Mouse (Mus musculus): ENCODE results near the gene Snrk. TPM values are rescaled to one million over a fixed set of nuclear protein-coding genes. Genes with fewer than 3 reads are reported as not detected.

The Snrk gene
- polyA plus RNA-seq (2014; fragmentation: Nextera tagmentation; extraction: Ambion mirVana) = 22.6 and 28.6 TPM in 2 replicates

- no peaks in the 10 kb centered on the region for H3K36me3 ChIP-seq (ENCODE audit: control insufficient read depth, insufficient read depth, low read length)
- no peaks in the 10 kb centered on the region for H3K9me3 ChIP-seq (ENCODE audit: control insufficient read depth, low read length)
- peak within 1 kb of the TSS; percentile 87 for H3K9ac ChIP-seq (ENCODE audit: low read length)
- H3K4me3 ChIP-seq (ENCODE audit: low read depth, low read length) = peak within 1 kb of the TSS; percentile 76
- peak within 1 kb of the TSS; percentile 52; the same call in 1 of the 2 replicates for H3K27ac ChIP-seq (replicated peaks; ENCODE audit: low read depth, low read length)
- no peaks in the 10 kb centered on the region; the same call in 1 of the 2 replicates for H3K4me1 ChIP-seq (ENCODE audit: control insufficient read depth, insufficient read depth, low read length)
- peak within 1 kb of the TSS; percentile 82 for H3K4me2 ChIP-seq (ENCODE audit: low read depth, severe bottlenecking)
- under 1% methylated on average over 55 of the region's 67 CpGs for WGBS
- H3K27me3 ChIP-seq (ENCODE audit: control insufficient read depth, insufficient read depth, low read length) = no peaks in the 10 kb centered on the region
- DNase-seq (ENCODE audit: low spot score) (peak; percentile 90), ATAC-seq (ENCODE audit: insufficient number of reproducible peaks, low FRiP score, low TSS enrichment, low read depth) (peak; percentile 96)
Observed at GRCm38 (mm10) chr9:122117112-122117616, at the start of gene Snrk. Gene Snrk, plus strand, starts transcription at chr9:122117266.

- 70% methylated on average over 2 of the region's 2 CpGs for WGBS
- Histone ChIP-seq H3K27me3 (ENCODE audit: control insufficient read depth, insufficient read depth, low read length) (no peaks in the 10 kb centered on the region), H3K4me3 (ENCODE audit: low read depth, low read length) (no peak overlapping the region), H3K9ac (ENCODE audit: low read length) (no peak overlapping the region), H3K27ac (replicated peaks; ENCODE audit: low read depth, low read length) (no peak overlapping the region), H3K4me2 (ENCODE audit: low read depth, severe bottlenecking) (no peak overlapping the region), H3K4me1 (ENCODE audit: control insufficient read depth, insufficient read depth, low read length) (no peaks in the 10 kb centered on the region), H3K9me3 (ENCODE audit: control insufficient read depth, low read length) (no peaks in the 10 kb centered on the region), H3K36me3 (ENCODE audit: control insufficient read depth, insufficient read depth, low read length) (no peaks in the 10 kb centered on the region)
- DNase-seq (ENCODE audit: low spot score) = no peak
- no peak for ATAC-seq (ENCODE audit: insufficient number of reproducible peaks, low FRiP score, low TSS enrichment, low read depth)
Observed at GRCm38 (mm10) chr9:122067654-122068053, 49.4 kb upstream of the Snrk start.

GRCm38 (mm10) chr9:122069560-122070174 is 47.4 kb upstream of the Snrk start:
- 75% methylated on average over 11 of the region's 11 CpGs for WGBS
- Histone ChIP-seq H3K27me3 (ENCODE audit: control insufficient read depth, insufficient read depth, low read length) (no peaks in the 10 kb centered on the region), H3K4me1 (ENCODE audit: control insufficient read depth, insufficient read depth, low read length) (no peaks in the 10 kb centered on the region), H3K4me2 (ENCODE audit: low read depth, severe bottlenecking) (no peak overlapping the region), H3K4me3 (ENCODE audit: low read depth, low read length) (no peak overlapping the region), H3K9ac (ENCODE audit: low read length) (no peak overlapping the region), H3K9me3 (ENCODE audit: control insufficient read depth, low read length) (no peaks in the 10 kb centered on the region), H3K36me3 (ENCODE audit: control insufficient read depth, insufficient read depth, low read length) (no peaks in the 10 kb centered on the region), H3K27ac (replicated peaks; ENCODE audit: low read depth, low read length) (no peak overlapping the region)
- 0 out of 2 replicates have a peak, but pooled peaks have one; percentile 26 for ATAC-seq (ENCODE audit: insufficient number of reproducible peaks, low FRiP score, low TSS enrichment, low read depth)
- DNase-seq (ENCODE audit: low spot score) = no peak

- ATAC-seq (ENCODE audit: insufficient number of reproducible peaks, low FRiP score, low TSS enrichment, low read depth) (no peak), DNase-seq (ENCODE audit: low spot score) (no peak)
- Histone ChIP-seq H3K27me3 (ENCODE audit: control insufficient read depth, insufficient read depth, low read length) (no peaks in the 10 kb centered on the region), H3K9me3 (ENCODE audit: control insufficient read depth, low read length) (no peaks in the 10 kb centered on the region), H3K4me2 (ENCODE audit: low read depth, severe bottlenecking) (no peak overlapping the region), H3K9ac (ENCODE audit: low read length) (no peak overlapping the region), H3K27ac (replicated peaks; ENCODE audit: low read depth, low read length) (no peak overlapping the region), H3K4me1 (ENCODE audit: control insufficient read depth, insufficient read depth, low read length) (no peaks in the 10 kb centered on the region), H3K4me3 (ENCODE audit: low read depth, low read length) (no peak overlapping the region), H3K36me3 (ENCODE audit: control insufficient read depth, insufficient read depth, low read length) (no peaks in the 10 kb centered on the region)
- 62% methylated on average over 2 of the region's 2 CpGs for WGBS
Observed at GRCm38 (mm10) chr9:122073980-122074379, 43.1 kb upstream of the Snrk start.

- H3K4me2 ChIP-seq (ENCODE audit: low read depth, severe bottlenecking) = no peak overlapping the region
- no peak overlapping the region for H3K4me3 ChIP-seq (ENCODE audit: low read depth, low read length)
- H3K36me3 ChIP-seq (ENCODE audit: control insufficient read depth, insufficient read depth, low read length) = no peaks in the 10 kb centered on the region
- no peak overlapping the region for H3K9ac ChIP-seq (ENCODE audit: low read length)
- no peaks in the 10 kb centered on the region for H3K4me1 ChIP-seq (ENCODE audit: control insufficient read depth, insufficient read depth, low read length)
- DNase-seq (ENCODE audit: low spot score) (no peak), ATAC-seq (ENCODE audit: insufficient number of reproducible peaks, low FRiP score, low TSS enrichment, low read depth) (no peak)
- H3K27me3 ChIP-seq (ENCODE audit: control insufficient read depth, insufficient read depth, low read length) = no peaks in the 10 kb centered on the region
- 96% methylated on average over 13 of the region's 13 CpGs for WGBS
- H3K27ac ChIP-seq (replicated peaks; ENCODE audit: low read depth, low read length) = no peak overlapping the region
- no peaks in the 10 kb centered on the region for H3K9me3 ChIP-seq (ENCODE audit: control insufficient read depth, low read length)
Observed at GRCm38 (mm10) chr9:122074575-122074974, 42.5 kb upstream of the Snrk start.

- Histone ChIP-seq H3K27me3 (ENCODE audit: control insufficient read depth, insufficient read depth, low read length) (no peaks in the 10 kb centered on the region), H3K9me3 (ENCODE audit: control insufficient read depth, low read length) (no peaks in the 10 kb centered on the region), H3K4me2 (ENCODE audit: low read depth, severe bottlenecking) (no peak overlapping the region), H3K27ac (replicated peaks; ENCODE audit: low read depth, low read length) (no peak overlapping the region), H3K36me3 (ENCODE audit: control insufficient read depth, insufficient read depth, low read length) (no peaks in the 10 kb centered on the region), H3K9ac (ENCODE audit: low read length) (no peak overlapping the region), H3K4me1 (ENCODE audit: control insufficient read depth, insufficient read depth, low read length) (no peaks in the 10 kb centered on the region), H3K4me3 (ENCODE audit: low read depth, low read length) (no peak overlapping the region)
- ATAC-seq (ENCODE audit: insufficient number of reproducible peaks, low FRiP score, low TSS enrichment, low read depth) (no peak), DNase-seq (ENCODE audit: low spot score) (no peak)
- WGBS = 80% methylated on average over 5 of the region's 5 CpGs
Observed at GRCm38 (mm10) chr9:122078456-122078855, 38.6 kb upstream of the Snrk start.

- Histone ChIP-seq H3K9me3 (ENCODE audit: control insufficient read depth, low read length) (no peaks in the 10 kb centered on the region), H3K27ac (replicated peaks; ENCODE audit: low read depth, low read length) (no peak overlapping the region), H3K4me2 (ENCODE audit: low read depth, severe bottlenecking) (no peak overlapping the region), H3K4me1 (ENCODE audit: control insufficient read depth, insufficient read depth, low read length) (no peaks in the 10 kb centered on the region), H3K9ac (ENCODE audit: low read length) (no peak overlapping the region), H3K4me3 (ENCODE audit: low read depth, low read length) (no peak overlapping the region), H3K27me3 (ENCODE audit: control insufficient read depth, insufficient read depth, low read length) (no peaks in the 10 kb centered on the region), H3K36me3 (ENCODE audit: control insufficient read depth, insufficient read depth, low read length) (no peaks in the 10 kb centered on the region)
- DNase-seq (ENCODE audit: low spot score) = no peak
- no peak for ATAC-seq (ENCODE audit: insufficient number of reproducible peaks, low FRiP score, low TSS enrichment, low read depth)
- 57% methylated on average over 4 of the region's 4 CpGs for WGBS
Observed at GRCm38 (mm10) chr9:122083698-122084097, 33.4 kb upstream of the Snrk start.

- no peak overlapping the region for H3K4me2 ChIP-seq (ENCODE audit: low read depth, severe bottlenecking)
- no peaks in the 10 kb centered on the region for H3K9me3 ChIP-seq (ENCODE audit: control insufficient read depth, low read length)
- no peaks in the 10 kb centered on the region for H3K27me3 ChIP-seq (ENCODE audit: control insufficient read depth, insufficient read depth, low read length)
- no peak overlapping the region for H3K27ac ChIP-seq (replicated peaks; ENCODE audit: low read depth, low read length)
- WGBS = 43% methylated on average over 4 of the region's 4 CpGs
- H3K4me3 ChIP-seq (ENCODE audit: low read depth, low read length) = no peak overlapping the region
- no peak overlapping the region for H3K9ac ChIP-seq (ENCODE audit: low read length)
- ATAC-seq (ENCODE audit: insufficient number of reproducible peaks, low FRiP score, low TSS enrichment, low read depth) (no peak), DNase-seq (ENCODE audit: low spot score) (no peak)
- no peaks in the 10 kb centered on the region for H3K36me3 ChIP-seq (ENCODE audit: control insufficient read depth, insufficient read depth, low read length)
- H3K4me1 ChIP-seq (ENCODE audit: control insufficient read depth, insufficient read depth, low read length) = no peaks in the 10 kb centered on the region
Observed at GRCm38 (mm10) chr9:122084175-122084574, 32.9 kb upstream of the Snrk start.

GRCm38 (mm10) chr9:122084636-122085035 is 32.4 kb upstream of the Snrk start:
- 85% methylated on average over 4 of the region's 4 CpGs for WGBS
- Histone ChIP-seq H3K9me3 (ENCODE audit: control insufficient read depth, low read length) (no peaks in the 10 kb centered on the region), H3K27ac (replicated peaks; ENCODE audit: low read depth, low read length) (no peak overlapping the region), H3K36me3 (ENCODE audit: control insufficient read depth, insufficient read depth, low read length) (no peaks in the 10 kb centered on the region), H3K4me1 (ENCODE audit: control insufficient read depth, insufficient read depth, low read length) (no peaks in the 10 kb centered on the region), H3K4me2 (ENCODE audit: low read depth, severe bottlenecking) (no peak overlapping the region), H3K27me3 (ENCODE audit: control insufficient read depth, insufficient read depth, low read length) (no peaks in the 10 kb centered on the region), H3K9ac (ENCODE audit: low read length) (no peak overlapping the region), H3K4me3 (ENCODE audit: low read depth, low read length) (no peak overlapping the region)
- ATAC-seq (ENCODE audit: insufficient number of reproducible peaks, low FRiP score, low TSS enrichment, low read depth) = no peak
- DNase-seq (ENCODE audit: low spot score) = no peak

All from limb, embryonic 11.5 days (tissue).